Mouse (Mus musculus): ENCODE measurements at regions not wholly inside any gene's neighbourhood (a gene's known extent, or its start where the extent isn't known, plus 50 kb on each side); places are given as distances from the start of the nearest gene placed in this dataset.

DNA sequence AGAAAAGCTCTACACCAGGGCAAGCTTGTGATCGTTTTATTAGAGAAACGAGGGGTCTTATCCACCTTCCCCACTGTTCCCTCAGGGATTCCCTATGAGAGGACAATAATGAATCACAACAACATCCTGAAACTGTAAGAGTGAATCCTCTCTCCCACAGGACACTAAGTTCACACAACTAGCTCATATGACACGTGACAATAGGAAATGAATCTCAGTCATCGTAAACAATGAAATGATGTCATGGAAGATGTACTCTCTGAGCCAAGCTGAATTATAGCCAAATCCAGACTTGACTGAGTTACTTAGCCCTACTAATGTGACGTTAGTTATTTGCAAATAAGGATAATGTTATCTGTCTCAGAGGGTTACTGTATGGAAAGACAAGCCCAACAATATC is 54.6 kb upstream of the Ccn6 start:
- no peaks in the 10 kb centered on the region for H3K27me3 ChIP-seq (ENCODE audit: control insufficient read depth, insufficient read depth, low read length)
- no peak overlapping the region for H3K27ac ChIP-seq (ENCODE audit: low read depth, low read length)
- no peak overlapping the region for H3K4me2 ChIP-seq (ENCODE audit: low read depth, low read length)
- no peak overlapping the region for H3K9ac ChIP-seq (replicated peaks; ENCODE audit: low read depth, low read length)
- no peaks in the 10 kb centered on the region for H3K4me1 ChIP-seq (ENCODE audit: control insufficient read depth, insufficient read depth, low read length)
- no peaks in the 10 kb centered on the region for H3K36me3 ChIP-seq (ENCODE audit: control insufficient read depth, insufficient read depth, low read length)
- no peak overlapping the region for H3K4me3 ChIP-seq (ENCODE audit: low read depth, low read length)
- 87% methylated on average over 5 of the region's 5 CpGs for WGBS
- no peak for ATAC-seq (ENCODE audit: low read depth)
- no peaks in the 10 kb centered on the region for H3K9me3 ChIP-seq (ENCODE audit: control insufficient read depth, low read length)

- H3K27ac ChIP-seq (ENCODE audit: low read depth, low read length), result no peak overlapping the region
- no peak overlapping the region for H3K9ac ChIP-seq (replicated peaks; ENCODE audit: low read depth, low read length)
- 77% methylated on average over 14 of the region's 14 CpGs for WGBS
- no peak overlapping the region for H3K4me3 ChIP-seq (ENCODE audit: low read depth, low read length)
- no peaks in the 10 kb centered on the region for H3K27me3 ChIP-seq (ENCODE audit: control insufficient read depth, insufficient read depth, low read length)
- no peaks in the 10 kb centered on the region for H3K4me1 ChIP-seq (ENCODE audit: control insufficient read depth, insufficient read depth, low read length)
- ATAC-seq (ENCODE audit: low read depth), result no peak
- no peak overlapping the region for H3K4me2 ChIP-seq (ENCODE audit: low read depth, low read length)
- H3K36me3 ChIP-seq (ENCODE audit: control insufficient read depth, insufficient read depth, low read length), result no peaks in the 10 kb centered on the region
- no peaks in the 10 kb centered on the region for H3K9me3 ChIP-seq (ENCODE audit: control insufficient read depth, low read length)
Measured at GRCm38 (mm10) chr10:39216142-39216904, 52.7 kb upstream of the Ccn6 start.

- no peak for ATAC-seq (ENCODE audit: low read depth)
- Histone ChIP-seq H3K4me3 (ENCODE audit: low read depth, low read length) (no peak overlapping the region), H3K4me2 (ENCODE audit: low read depth, low read length) (no peak overlapping the region), H3K27me3 (ENCODE audit: control insufficient read depth, insufficient read depth, low read length) (no peaks in the 10 kb centered on the region), H3K9ac (replicated peaks; ENCODE audit: low read depth, low read length) (no peak overlapping the region), H3K27ac (ENCODE audit: low read depth, low read length) (no peak overlapping the region), H3K36me3 (ENCODE audit: control insufficient read depth, insufficient read depth, low read length) (no peaks in the 10 kb centered on the region), H3K9me3 (ENCODE audit: control insufficient read depth, low read length) (no peaks in the 10 kb centered on the region), H3K4me1 (ENCODE audit: control insufficient read depth, insufficient read depth, low read length) (no peaks in the 10 kb centered on the region; the same call in 1 of the 2 replicates)
- WGBS, result 89% methylated on average over 4 of the region's 4 CpGs
Measured at GRCm38 (mm10) chr10:39214563-39214962, 51.0 kb upstream of the Ccn6 start.
